Mouse (Mus musculus): ENCODE results near the gene Pgd. TPM values are rescaled to one million over a fixed set of nuclear protein-coding genes. Genes with fewer than 3 reads are reported as not detected.

Gene Pgd
- polyA plus RNA-seq, 1 experiment = 346 TPM

DNA sequence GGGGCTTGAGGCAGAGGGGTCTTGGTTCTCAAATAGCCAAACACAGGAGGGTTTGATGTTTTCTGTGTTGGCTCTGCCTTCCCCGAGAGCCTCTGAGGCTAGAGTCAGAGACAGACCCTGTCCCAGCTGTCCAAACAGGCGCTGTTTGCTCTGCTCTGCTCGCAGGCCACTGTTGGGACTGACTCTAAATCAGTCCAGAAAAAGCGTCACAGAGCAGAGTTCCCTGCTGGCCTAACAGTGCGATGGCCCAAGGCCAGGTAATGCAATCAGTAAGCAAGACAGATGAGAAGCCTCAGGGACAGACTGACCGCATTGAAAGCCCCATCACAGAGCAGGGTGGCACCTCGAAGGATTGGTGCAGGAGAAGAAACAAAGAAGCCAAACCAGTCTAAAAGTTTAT lies 17.0 kb downstream of the Pgd start:
- Histone ChIP-seq H3K79me2 (ENCODE audit: control insufficient read depth, insufficient read depth) (no peaks in the 10 kb centered on the region), H3ac (ENCODE audit: control insufficient read depth, insufficient read length, low read depth) (no peak overlapping the region), H3K4me3 (ENCODE audit: insufficient read depth, poor library complexity, severe bottlenecking) (no peak overlapping the region), H3K36me3 (ENCODE audit: control insufficient read depth, insufficient read depth) (peaks cover 53% of the 10 kb centered on the region), H3K79me3 (ENCODE audit: low read depth) (no peaks in the 10 kb centered on the region), H3K27me3 (ENCODE audit: control insufficient read depth, insufficient read depth, insufficient read length) (no peaks in the 10 kb centered on the region)
- TF ChIP-seq CEBPB (IDR thresholded peaks at IDR 0.05; ENCODE audit: low read depth) = no peak

DNA sequence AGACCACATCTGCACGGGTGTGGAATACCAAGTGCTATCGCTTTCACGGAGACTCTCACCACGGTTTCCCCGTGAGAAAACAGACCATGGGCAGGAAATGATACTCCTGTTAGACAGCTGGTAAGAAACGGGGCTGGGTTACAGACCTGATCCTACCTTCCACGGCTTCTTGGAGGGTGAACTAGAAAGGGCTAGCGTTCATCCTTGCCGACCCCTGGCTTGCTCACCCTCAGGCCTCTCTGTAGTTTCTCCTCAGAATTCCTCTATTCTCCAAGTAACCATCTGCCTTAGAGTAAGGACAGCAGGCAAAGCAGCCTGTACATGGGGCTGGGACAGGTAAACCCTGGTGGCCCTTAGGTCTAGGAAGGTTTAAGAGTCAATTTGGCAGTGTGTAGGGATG lies 17.4 kb downstream of the Pgd start:
- Histone ChIP-seq H3K79me3 (ENCODE audit: low read depth) (no peaks in the 10 kb centered on the region), H3ac (ENCODE audit: control insufficient read depth, insufficient read length, low read depth) (no peak overlapping the region), H3K4me3 (ENCODE audit: insufficient read depth, poor library complexity, severe bottlenecking) (no peak overlapping the region), H3K27me3 (ENCODE audit: control insufficient read depth, insufficient read depth, insufficient read length) (no peaks in the 10 kb centered on the region), H3K79me2 (ENCODE audit: control insufficient read depth, insufficient read depth) (no peaks in the 10 kb centered on the region), H3K36me3 (ENCODE audit: control insufficient read depth, insufficient read depth) (peaks cover 49% of the 10 kb centered on the region)
- TF ChIP-seq CTCF (IDR thresholded peaks at IDR 0.05; ENCODE audit: control insufficient read depth, insufficient read depth, insufficient read length) (no peak), MAX (IDR thresholded peaks at IDR 0.05) (no peak), USF1 (IDR thresholded peaks at IDR 0.05; ENCODE audit: low read depth) (no peak), CEBPB (IDR thresholded peaks at IDR 0.05; ENCODE audit: low read depth) (no peak), MYOD1 (IDR thresholded peaks at IDR 0.05; ENCODE audit: control insufficient read depth, insufficient read length, low read depth) (no peak), MYOG (IDR thresholded peaks at IDR 0.05; ENCODE audit: control insufficient read depth, extremely low read depth, insufficient read length) (no peak), FOSL1 (IDR thresholded peaks at IDR 0.05; ENCODE audit: insufficient read depth, low read length, poor library complexity, severe bottlenecking) (no peak)

DNA sequence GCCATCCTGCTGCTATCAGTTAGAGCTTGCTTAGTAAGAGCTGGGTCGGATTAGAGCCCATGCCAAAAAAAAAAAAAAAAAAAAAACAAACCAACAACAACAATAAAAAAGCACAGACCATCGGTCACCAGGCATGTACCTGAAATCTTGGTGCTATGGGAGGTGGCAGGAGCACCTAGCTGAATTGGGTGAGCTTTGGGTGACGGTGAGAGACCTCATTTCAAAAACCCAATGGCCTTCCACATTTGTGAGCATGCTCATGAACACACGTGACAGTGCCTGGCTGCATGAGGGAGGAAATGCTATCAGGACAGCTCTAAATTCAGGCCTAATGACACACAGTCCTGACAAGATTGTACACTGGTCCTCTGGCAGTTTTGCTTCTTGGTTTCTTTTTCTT lies 18.5 kb downstream of the Pgd start:
- Histone ChIP-seq H3K4me3 (ENCODE audit: insufficient read depth, poor library complexity, severe bottlenecking) (no peak overlapping the region), H3ac (ENCODE audit: control insufficient read depth, insufficient read length, low read depth) (no peak overlapping the region), H3K27me3 (ENCODE audit: control insufficient read depth, insufficient read depth, insufficient read length) (no peaks in the 10 kb centered on the region), H3K36me3 (ENCODE audit: control insufficient read depth, insufficient read depth) (peaks cover 37% of the 10 kb centered on the region), H3K79me3 (ENCODE audit: low read depth) (no peaks in the 10 kb centered on the region), H3K79me2 (ENCODE audit: control insufficient read depth, insufficient read depth) (no peaks in the 10 kb centered on the region)
- no peak for TF ChIP-seq MYOD1 (IDR thresholded peaks at IDR 0.05; ENCODE audit: control insufficient read depth, insufficient read length, low read depth)

DNA sequence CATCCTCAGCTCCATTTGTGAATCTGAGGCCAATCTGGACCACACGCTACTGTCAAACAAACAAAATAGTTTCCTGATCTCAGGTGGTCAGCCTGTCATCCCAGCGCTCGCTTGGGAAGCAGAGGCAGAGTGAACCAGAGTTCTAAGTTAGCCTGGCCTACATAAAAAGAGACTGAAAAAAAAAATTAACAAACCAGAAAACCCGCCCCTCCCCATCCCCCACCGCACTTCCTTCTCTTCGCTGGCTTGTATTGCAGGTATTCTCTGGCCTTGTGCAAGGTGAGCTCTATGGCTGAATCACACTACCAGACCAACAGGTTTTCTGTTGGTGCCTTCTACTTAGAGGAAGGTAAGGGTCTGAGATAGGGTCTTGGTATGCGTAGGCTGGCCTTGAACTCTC lies 19.0 kb downstream of the Pgd start:
- Histone ChIP-seq H3K36me3 (ENCODE audit: control insufficient read depth, insufficient read depth) (peaks cover 32% of the 10 kb centered on the region), H3ac (ENCODE audit: control insufficient read depth, insufficient read length, low read depth) (no peak overlapping the region), H3K79me3 (ENCODE audit: low read depth) (no peaks in the 10 kb centered on the region), H3K27me3 (ENCODE audit: control insufficient read depth, insufficient read depth, insufficient read length) (no peaks in the 10 kb centered on the region), H3K79me2 (ENCODE audit: control insufficient read depth, insufficient read depth) (no peaks in the 10 kb centered on the region), H3K4me3 (ENCODE audit: insufficient read depth, poor library complexity, severe bottlenecking) (no peak overlapping the region)
- TF ChIP-seq CEBPB (IDR thresholded peaks at IDR 0.05; ENCODE audit: low read depth) = no peak

DNA sequence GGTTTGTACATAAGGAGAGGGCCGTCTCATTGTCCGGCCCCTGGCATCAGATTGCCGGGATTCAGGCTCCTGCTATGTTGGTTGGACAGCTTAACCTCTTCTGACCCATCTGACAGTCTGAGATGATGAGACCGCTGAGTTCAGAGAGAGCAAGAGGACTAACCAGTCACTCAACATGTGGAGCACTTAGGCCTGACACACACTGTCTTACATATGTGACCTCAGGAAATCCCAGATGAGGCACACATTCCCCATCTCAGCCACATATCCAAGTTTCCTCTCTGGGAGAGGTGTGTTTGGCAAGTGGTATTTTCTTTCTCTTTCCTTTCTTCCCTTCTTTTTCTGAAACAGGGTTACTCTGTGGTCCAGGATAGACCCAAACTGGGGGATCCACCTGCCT lies 21.4 kb downstream of the Pgd start:
- no peaks in the 10 kb centered on the region for H3K79me3 ChIP-seq (ENCODE audit: low read depth)
- no peak overlapping the region for H3K4me3 ChIP-seq (ENCODE audit: insufficient read depth, poor library complexity, severe bottlenecking)
- H3K36me3 ChIP-seq (ENCODE audit: control insufficient read depth, insufficient read depth) = peaks cover 11% of the 10 kb centered on the region
- no peak overlapping the region for H3ac ChIP-seq (ENCODE audit: control insufficient read depth, insufficient read length, low read depth)
- no peak for TF ChIP-seq CTCF (IDR thresholded peaks at IDR 0.05; ENCODE audit: control insufficient read depth, insufficient read depth, insufficient read length)
- no peak for TF ChIP-seq MYOD1 (IDR thresholded peaks at IDR 0.05; ENCODE audit: control insufficient read depth, insufficient read length, low read depth)
- no peak for TF ChIP-seq FOSL1 (IDR thresholded peaks at IDR 0.05; ENCODE audit: insufficient read depth, low read length, poor library complexity, severe bottlenecking)
- no peak for TF ChIP-seq USF1 (IDR thresholded peaks at IDR 0.05; ENCODE audit: low read depth)
- no peak for TF ChIP-seq MAX (IDR thresholded peaks at IDR 0.05)
- no peak for TF ChIP-seq CEBPB (IDR thresholded peaks at IDR 0.05; ENCODE audit: low read depth)
- no peak for TF ChIP-seq MYOG (IDR thresholded peaks at IDR 0.05; ENCODE audit: control insufficient read depth, extremely low read depth, insufficient read length)
- H3K79me2 ChIP-seq (ENCODE audit: control insufficient read depth, insufficient read depth) = no peaks in the 10 kb centered on the region
- H3K27me3 ChIP-seq (ENCODE audit: control insufficient read depth, insufficient read depth, insufficient read length) = no peaks in the 10 kb centered on the region

DNA sequence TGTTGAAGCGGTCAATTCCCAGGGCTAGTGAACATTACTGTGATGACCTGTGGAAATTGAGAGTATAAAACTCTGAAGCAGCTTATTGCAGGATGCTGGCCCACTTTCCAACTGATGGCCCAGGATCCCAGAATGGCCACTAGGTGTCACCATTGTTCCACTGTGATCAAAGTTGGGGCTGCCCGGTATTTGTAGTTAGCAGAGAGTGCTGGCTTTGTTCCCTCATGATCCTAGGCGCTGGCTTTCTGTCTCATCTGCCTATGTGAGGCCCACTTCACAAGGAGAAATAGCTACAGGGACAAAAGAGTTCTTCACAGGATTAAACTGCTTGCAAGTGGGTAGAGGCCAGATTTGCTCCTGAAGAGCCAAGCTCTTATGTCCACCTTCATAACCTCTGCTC lies 22.1 kb downstream of the Pgd start:
- Histone ChIP-seq H3ac (ENCODE audit: control insufficient read depth, insufficient read length, low read depth) (no peak overlapping the region), H3K27me3 (ENCODE audit: control insufficient read depth, insufficient read depth, insufficient read length) (no peaks in the 10 kb centered on the region), H3K79me2 (ENCODE audit: control insufficient read depth, insufficient read depth) (no peaks in the 10 kb centered on the region), H3K4me3 (ENCODE audit: insufficient read depth, poor library complexity, severe bottlenecking) (no peak overlapping the region), H3K79me3 (ENCODE audit: low read depth) (no peaks in the 10 kb centered on the region), H3K36me3 (ENCODE audit: control insufficient read depth, insufficient read depth) (peaks cover 5% of the 10 kb centered on the region)
- TF ChIP-seq MAX (IDR thresholded peaks at IDR 0.05) = no peak
- TF ChIP-seq MYOG (IDR thresholded peaks at IDR 0.05; ENCODE audit: control insufficient read depth, extremely low read depth, insufficient read length) = no peak
- TF ChIP-seq FOSL1 (IDR thresholded peaks at IDR 0.05; ENCODE audit: insufficient read depth, low read length, poor library complexity, severe bottlenecking) = no peak
- no peak for TF ChIP-seq USF1 (IDR thresholded peaks at IDR 0.05; ENCODE audit: low read depth)
- TF ChIP-seq CEBPB (IDR thresholded peaks at IDR 0.05; ENCODE audit: low read depth) = no peak
- peak; percentile 48 for TF ChIP-seq CTCF (IDR thresholded peaks at IDR 0.05; ENCODE audit: control insufficient read depth, insufficient read depth, insufficient read length)

DNA sequence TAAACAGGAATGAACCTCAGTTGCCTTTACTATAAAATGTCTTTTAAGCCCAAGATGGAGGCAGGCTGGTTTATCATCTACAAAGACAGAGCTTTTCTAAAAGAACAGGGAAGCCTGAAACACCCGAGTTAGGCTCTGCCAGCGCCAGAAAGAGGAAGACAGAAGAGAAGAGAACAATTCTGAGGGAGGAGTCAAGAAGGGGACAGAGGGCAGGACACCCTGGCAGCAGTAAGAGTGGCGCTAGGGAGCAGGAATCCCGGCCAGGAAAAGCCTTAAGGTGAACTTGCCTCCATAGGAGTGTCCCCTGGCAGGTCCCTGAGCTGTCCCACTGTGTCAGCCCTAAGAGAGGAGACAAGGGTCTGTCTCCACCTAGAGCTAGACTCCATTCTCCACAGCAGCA lies 23.0 kb downstream of the Pgd start:
- H3K27me3 ChIP-seq (ENCODE audit: control insufficient read depth, insufficient read depth, insufficient read length) = no peaks in the 10 kb centered on the region
- H3K36me3 ChIP-seq (ENCODE audit: control insufficient read depth, insufficient read depth) = no peaks in the 10 kb centered on the region
- no peak overlapping the region for H3ac ChIP-seq (ENCODE audit: control insufficient read depth, insufficient read length, low read depth)
- TF ChIP-seq USF1 (IDR thresholded peaks at IDR 0.05; ENCODE audit: low read depth) (no peak), CTCF (IDR thresholded peaks at IDR 0.05; ENCODE audit: control insufficient read depth, insufficient read depth, insufficient read length) (no peak), MYOG (IDR thresholded peaks at IDR 0.05; ENCODE audit: control insufficient read depth, extremely low read depth, insufficient read length) (no peak), CEBPB (IDR thresholded peaks at IDR 0.05; ENCODE audit: low read depth) (no peak), MYOD1 (IDR thresholded peaks at IDR 0.05; ENCODE audit: control insufficient read depth, insufficient read length, low read depth) (no peak), MAX (IDR thresholded peaks at IDR 0.05) (no peak), FOSL1 (IDR thresholded peaks at IDR 0.05; ENCODE audit: insufficient read depth, low read length, poor library complexity, severe bottlenecking) (no peak)
- H3K79me2 ChIP-seq (ENCODE audit: control insufficient read depth, insufficient read depth) = no peaks in the 10 kb centered on the region
- H3K4me3 ChIP-seq (ENCODE audit: insufficient read depth, poor library complexity, severe bottlenecking) = no peak overlapping the region
- H3K79me3 ChIP-seq (ENCODE audit: low read depth) = no peaks in the 10 kb centered on the region

Data from C2C12 (cell line).